Mouse (Mus musculus) small intestine, adult 2 months (tissue): Measurements from ENCODE around the gene Ier5.

Source experiments
- CTCF ChIP-seq: fragments of 200-500 bp; IDR thresholded peaks from 2 replicates; pipeline ENCODE4 v1.5.1; 2012; ENCODE audit warnings: low read depth, mild to moderate bottlenecking, control low read depth, inconsistent platforms, low read length, moderate library complexity, mixed read lengths; ENCODE audit not compliant: insufficient replicate concordance, insufficient read length; ENCODE audit errors: extremely low read depth
- POLR2A ChIP-seq: fragments of 200-500 bp; IDR thresholded peaks from 2 replicates; pipeline ENCODE4 v1.6.1; 2012; ENCODE audit warnings: low read depth, mild to moderate bottlenecking, control low read depth, inconsistent platforms, low read length, moderate library complexity

DNA sequence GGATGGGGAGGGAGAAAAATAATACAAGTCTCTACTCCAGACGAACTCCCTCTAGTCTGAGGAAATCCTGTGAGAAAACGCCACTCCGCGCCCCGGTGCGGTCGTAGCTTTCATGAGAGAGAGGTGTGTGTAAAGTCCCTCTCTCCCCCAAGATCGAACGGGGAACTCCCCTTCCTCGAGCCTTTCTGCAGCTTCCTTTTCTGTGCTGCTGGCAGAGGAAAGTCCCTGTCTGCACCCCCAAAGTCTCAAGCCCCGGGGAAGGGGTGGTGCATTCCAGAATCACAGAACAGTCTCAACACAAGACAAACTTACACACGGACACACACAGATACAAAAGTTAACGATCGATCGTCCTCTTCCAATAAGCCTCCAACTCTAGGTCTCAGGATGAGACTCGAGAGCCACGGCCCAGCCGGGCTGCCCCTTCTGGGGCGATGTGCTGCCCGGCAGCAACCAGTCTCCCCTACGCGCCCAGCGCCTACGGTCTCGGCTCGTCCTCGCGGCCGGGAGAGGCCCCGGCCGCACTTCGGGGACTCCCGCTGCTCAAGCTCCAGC, 1.4 kb downstream of the Ier5 start:
- no peak for TF ChIP-seq CTCF
- TF ChIP-seq POLR2A = 0 out of 2 replicates have a peak, but pooled peaks have one; percentile 9
